Mouse (Mus musculus): ENCODE results near the gene Csdc2. TPM values are rescaled to one million over a fixed set of nuclear protein-coding genes. Genes with fewer than 3 reads are reported as not detected.

Gene Csdc2
- total RNA-seq, 2 experiments from 2014 or later: 109 to 112 TPM

GRCm38 (mm10) chr15:81920546-81921217, 15.9 kb upstream of the Csdc2 start:
- intact Hi-C loops (cut with DNase I): no loop called here
- peak; percentile 52 to 66 for DNase-seq (ENCODE audit: low spot score in 2 of 2)

DNA sequence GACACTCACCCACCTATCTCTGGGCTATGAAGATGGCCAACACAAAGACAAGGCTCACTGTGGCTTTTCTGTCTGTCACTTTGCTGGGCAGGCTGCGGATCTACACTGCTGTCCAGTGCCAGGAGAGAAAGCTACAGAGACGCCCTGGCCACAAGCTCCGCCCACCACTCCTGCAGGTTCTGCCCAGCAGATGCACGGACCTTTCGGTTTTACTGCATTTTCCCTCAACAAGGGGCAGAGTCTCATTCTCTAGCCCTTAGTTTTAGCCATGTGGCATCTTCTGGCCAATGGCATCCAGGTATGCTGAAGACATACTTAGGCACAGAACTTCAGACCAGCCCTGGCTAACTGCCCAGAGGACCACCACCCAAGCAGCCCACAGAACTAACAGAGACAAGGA, 15.3 kb upstream of the Csdc2 start:
- no peak for DNase-seq (ENCODE audit: low spot score in 2 of 2)
- intact Hi-C loops (cut with DNase I): no loop called here

GRCm38 (mm10) chr15:81924933-81925332, 11.6 kb upstream of the Csdc2 start:
- DNase-seq (ENCODE audit: low spot score in 2 of 2): no peak
- intact Hi-C loops (cut with DNase I): no loop called here

DNA sequence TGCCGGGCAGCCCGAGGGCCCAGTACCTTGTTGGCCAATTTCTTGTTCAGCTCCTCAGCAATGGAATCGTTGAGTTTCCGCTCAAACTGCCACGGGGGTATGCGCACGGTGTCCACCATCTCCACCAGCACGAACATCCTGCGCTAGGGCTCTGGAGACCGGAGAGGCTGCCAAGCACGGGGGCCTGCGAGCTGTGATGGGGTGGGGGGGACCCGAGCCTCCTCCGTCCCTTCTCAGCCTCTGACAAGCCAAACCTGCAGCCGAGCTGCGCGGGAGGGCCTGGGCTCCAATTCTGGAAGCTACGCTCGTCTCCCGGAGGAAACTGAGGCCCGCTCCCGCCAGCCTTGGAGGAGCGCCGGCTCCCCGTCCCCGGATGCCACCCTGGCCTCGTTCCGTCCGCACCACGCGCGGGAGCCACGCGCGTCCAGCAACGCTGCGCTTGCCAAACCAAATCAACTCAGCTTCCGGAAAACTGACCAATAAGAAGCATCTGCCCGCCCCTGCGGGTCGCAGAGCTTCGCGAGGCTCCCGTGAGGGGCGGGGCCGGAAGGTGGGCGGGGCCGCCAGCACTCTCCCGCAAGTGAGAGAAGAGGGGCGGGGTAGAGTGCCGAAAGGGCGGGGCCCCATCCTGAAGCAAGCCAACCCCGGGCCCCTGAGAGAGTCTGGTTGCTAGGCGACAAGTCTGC, 10.7 kb upstream of the Csdc2 start, which contains the start of gene Polr3h:
Polr3h (minus strand) TSS at position 481 of the 686 bp plus-strand sequence.
- intact Hi-C loops (cut with DNase I): no loop called here
- peak; percentile 96 to 97 for DNase-seq (ENCODE audit: low spot score in 2 of 2)

GRCm38 (mm10) chr15:81926446-81926822, 10.1 kb upstream of the Csdc2 start:
- intact Hi-C loops (cut with DNase I): no loop called here
- no peak for DNase-seq (ENCODE audit: low spot score in 2 of 2)

DNA sequence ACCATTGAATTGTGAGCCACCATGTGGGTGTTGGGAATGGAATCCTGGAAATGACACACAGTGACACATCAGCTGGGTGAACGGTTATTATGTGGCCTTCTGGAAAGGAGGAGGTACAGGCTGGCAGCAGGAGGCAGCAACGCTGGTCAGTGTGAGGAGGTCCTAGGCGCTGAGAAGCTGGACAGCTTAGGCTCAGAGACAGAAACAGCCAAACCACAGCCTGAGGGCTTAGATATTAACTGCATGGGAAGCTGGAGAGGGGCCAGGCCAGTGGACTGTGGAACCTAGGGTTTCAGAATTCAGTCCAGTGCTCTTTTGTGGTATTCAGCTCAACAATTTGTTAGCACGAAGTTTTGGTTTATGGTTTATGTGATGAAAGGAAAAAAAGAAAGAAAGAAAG, 8.8 kb upstream of the Csdc2 start:
- DNase-seq (ENCODE audit: low spot score in 2 of 2): no peak
- intact Hi-C loops (cut with DNase I): no loop called here

- intact Hi-C loops (cut with DNase I): no loop called here
- no peak for DNase-seq (ENCODE audit: low spot score in 2 of 2)
These were observed 8.3 kb upstream of the Csdc2 start for GRCm38 (mm10) chr15:81928277-81928676.

- intact Hi-C loops (cut with DNase I): no loop called here
- peak; percentile 78 to 88 for DNase-seq (ENCODE audit: low spot score in 2 of 2)
These were observed 3.5 kb upstream of the Csdc2 start for GRCm38 (mm10) chr15:81932951-81933470.

- no peak for DNase-seq (ENCODE audit: low spot score in 2 of 2)
- intact Hi-C loops (cut with DNase I): no loop called here
These were observed 2.6 kb upstream of the Csdc2 start for GRCm38 (mm10) chr15:81933986-81934385.

- DNase-seq (ENCODE audit: low spot score in 2 of 2): no peak
- intact Hi-C loops (cut with DNase I): loop anchor here (5.0 kb wide), 1 partner anchor 51 kb away; the partner anchor contains the start of gene Xrcc6
These were observed 506 bp upstream of the Csdc2 start for GRCm38 (mm10) chr15:81935869-81936637.

GRCm38 (mm10) chr15:81937098-81937972, 776 bp downstream of the Csdc2 start:
- peak; percentile 73 to 82 for DNase-seq (ENCODE audit: low spot score in 2 of 2)
- intact Hi-C loops (cut with DNase I): loop anchor here (5.0 kb wide), 1 partner anchor 50 kb away; the partner anchor contains the start of gene Xrcc6

GRCm38 (mm10) chr15:81938246-81938645, 1.7 kb downstream of the Csdc2 start:
- peak; percentile 40 to 68 for DNase-seq (ENCODE audit: low spot score in 2 of 2)
- intact Hi-C loops (cut with DNase I): loop anchor here (5.0 kb wide), 1 partner anchor 49 kb away; the partner anchor contains the start of gene Xrcc6

GRCm38 (mm10) chr15:81939157-81939715, 2.7 kb downstream of the Csdc2 start:
- intact Hi-C loops (cut with DNase I): loop anchor here (5.0 kb wide), 1 partner anchor 48 kb away; the partner anchor contains the start of gene Xrcc6
- no peak for DNase-seq (ENCODE audit: low spot score in 2 of 2)

DNA sequence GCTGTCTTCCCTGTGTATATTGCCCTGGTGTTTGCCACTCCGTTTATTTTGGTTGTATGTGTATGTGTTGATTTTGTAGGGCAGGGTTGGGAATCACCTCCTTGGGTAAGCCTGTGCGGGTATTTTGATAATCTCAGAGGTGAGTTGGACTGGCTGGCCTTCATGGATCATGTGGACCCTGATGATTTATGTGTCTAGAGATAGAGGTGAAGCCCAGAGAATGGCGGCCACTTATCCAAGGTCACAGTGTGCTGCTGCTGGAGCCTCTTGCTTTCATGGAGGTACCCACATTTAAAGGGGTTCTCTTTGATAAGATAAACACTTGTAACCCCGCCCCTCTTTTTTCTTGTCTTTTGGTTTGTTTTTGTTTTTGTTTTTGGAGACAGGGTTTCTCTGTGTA, 3.2 kb downstream of the Csdc2 start:
- intact Hi-C loops (cut with DNase I): loop anchor here (5.0 kb wide), 1 partner anchor 48 kb away; the partner anchor contains the start of gene Xrcc6
- DNase-seq (ENCODE audit: low spot score in 2 of 2): no peak

DNA sequence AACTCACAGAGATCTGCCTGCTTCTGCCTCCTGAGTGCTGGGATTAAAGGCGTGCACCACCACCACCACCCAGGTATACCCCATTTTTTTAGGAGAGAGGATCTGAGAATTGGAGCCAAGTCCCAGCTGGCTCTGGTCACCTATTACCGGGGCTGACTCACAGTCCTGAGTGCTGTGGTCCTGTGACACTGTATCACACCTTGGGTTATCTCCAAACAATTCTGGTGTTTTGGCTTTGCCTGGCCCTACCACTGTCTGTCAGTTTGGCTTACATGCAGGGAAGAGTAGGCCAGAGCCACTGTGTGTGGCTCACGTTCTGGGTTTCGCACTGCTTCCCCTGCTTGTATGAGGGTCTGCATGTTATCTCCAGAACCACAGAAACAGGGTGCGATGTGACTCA, 3.7 kb downstream of the Csdc2 start:
- intact Hi-C loops (cut with DNase I): no loop called here

GRCm38 (mm10) chr15:81941010-81941409, 4.5 kb downstream of the Csdc2 start:
- intact Hi-C loops (cut with DNase I): no loop called here
- DNase-seq (ENCODE audit: low spot score in 2 of 2): no peak

More for the DNA sequence above, 3.7 kb downstream of the Csdc2 start:
- DNase-seq (ENCODE audit: low spot score in 2 of 2): no peak

DNA sequence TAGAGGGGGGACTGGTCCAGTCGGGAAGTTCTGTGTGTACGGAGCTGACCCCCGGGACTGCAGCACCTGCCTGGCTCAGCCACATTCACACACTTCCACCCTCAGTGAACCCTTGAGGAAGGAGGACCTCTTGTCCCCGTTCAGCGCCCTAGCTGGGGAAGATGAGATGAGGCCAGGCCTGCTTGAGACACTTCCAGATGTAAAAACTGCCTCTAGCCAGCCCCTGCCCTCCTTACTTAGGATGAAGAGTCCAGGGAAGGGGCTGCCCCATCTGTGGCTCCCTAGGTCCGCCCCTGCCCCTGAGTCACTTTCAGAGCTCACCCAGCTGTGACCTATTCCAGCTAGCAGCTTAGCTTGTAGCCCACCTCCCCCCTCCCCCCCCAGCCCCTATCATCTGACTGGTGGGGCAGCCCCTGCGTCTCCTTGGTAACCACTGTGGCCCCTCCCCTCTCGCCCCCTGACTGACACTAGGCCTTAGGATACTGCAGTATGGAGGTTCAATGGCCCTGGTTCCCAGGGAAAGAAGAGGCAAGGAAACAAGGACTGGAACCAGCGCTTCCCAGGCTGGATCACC, 6.7 kb downstream of the Csdc2 start:
- DNase-seq (ENCODE audit: low spot score in 2 of 2): no peak
- intact Hi-C loops (cut with DNase I): no loop called here

DNA sequence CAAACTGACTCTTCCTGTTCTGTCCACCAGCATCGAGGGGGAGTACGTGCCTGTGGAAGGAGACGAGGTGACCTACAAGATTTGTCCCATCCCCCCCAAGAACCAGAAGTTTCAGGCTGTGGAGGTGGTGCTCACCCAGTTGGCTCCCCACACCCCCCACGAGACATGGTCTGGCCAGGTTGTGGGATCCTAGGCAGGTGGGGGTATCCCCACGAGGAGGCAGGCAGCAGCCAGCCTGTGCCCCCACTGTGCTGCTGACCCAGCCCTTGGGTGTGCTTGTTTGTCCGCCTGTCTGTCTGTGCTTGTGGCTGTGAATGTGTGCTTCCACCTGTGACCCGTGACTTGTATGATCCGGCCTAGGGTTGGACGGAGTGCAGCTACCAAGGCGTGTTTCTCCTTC, 12.5 kb downstream of the Csdc2 start:
- DNase-seq (ENCODE audit: low spot score in 2 of 2): no peak
- intact Hi-C loops (cut with DNase I): no loop called here

Measured in left cerebral cortex, postnatal 14 days (tissue).